Mouse (Mus musculus): Measurements from ENCODE around the gene Otub1. TPM values are rescaled to one million over a fixed set of nuclear protein-coding genes. Genes with fewer than 3 reads are reported as not detected.

The Otub1 gene
- polyA plus RNA-seq, 1 experiment from 2014 or later, result 240 TPM

- no peak overlapping the region for H3K27ac ChIP-seq (ENCODE audit: low read length)
- ATAC-seq, result peak; percentile 23; the same call in 1 of the 2 replicates
- peaks cover 22% of the 10 kb centered on the region for H3K36me3 ChIP-seq (ENCODE audit: control insufficient read depth, insufficient read depth, low read length)
- no peak overlapping the region for H3K4me2 ChIP-seq (ENCODE audit: low read length)
- no peak overlapping the region; the same call in 1 of the 2 replicates for H3K9ac ChIP-seq (ENCODE audit: low read depth, low read length)
- H3K4me1 ChIP-seq (ENCODE audit: control insufficient read depth, insufficient read depth, low read length), result no peaks in the 10 kb centered on the region; the same call in 1 of the 2 replicates
- H3K9me3 ChIP-seq (replicated peaks; ENCODE audit: control insufficient read depth, low read length, poor library complexity, severe bottlenecking), result no peaks in the 10 kb centered on the region
- 15% methylated on average over 17 of the region's 17 CpGs for WGBS
- peaks cover 6% of the 10 kb centered on the region for H3K27me3 ChIP-seq (ENCODE audit: control insufficient read depth, insufficient read depth, low read depth, low read length)
- H3K4me3 ChIP-seq (ENCODE audit: low read depth, low read length), result no peak overlapping the region
Measured at GRCm38 (mm10) chr19:7196741-7197270, 9.3 kb downstream of the Otub1 start.

- 0 out of 2 replicates have a peak, but pooled peaks have one; percentile 3 for ATAC-seq
- Histone ChIP-seq H3K27me3 (ENCODE audit: control insufficient read depth, insufficient read depth, low read depth, low read length) (peaks cover 6% of the 10 kb centered on the region), H3K4me2 (ENCODE audit: low read length) (no peak overlapping the region), H3K9me3 (replicated peaks; ENCODE audit: control insufficient read depth, low read length, poor library complexity, severe bottlenecking) (no peaks in the 10 kb centered on the region), H3K27ac (ENCODE audit: low read length) (no peak overlapping the region), H3K4me1 (ENCODE audit: control insufficient read depth, insufficient read depth, low read length) (no peaks in the 10 kb centered on the region; the same call in 1 of the 2 replicates), H3K9ac (ENCODE audit: low read depth, low read length) (no peak overlapping the region), H3K4me3 (ENCODE audit: low read depth, low read length) (no peak overlapping the region), H3K36me3 (ENCODE audit: control insufficient read depth, insufficient read depth, low read length) (peaks cover 19% of the 10 kb centered on the region)
- WGBS, result 13% methylated on average over 33 of the region's 33 CpGs
Measured at GRCm38 (mm10) chr19:7195900-7196728, 10.0 kb downstream of the Otub1 start.

DNA sequence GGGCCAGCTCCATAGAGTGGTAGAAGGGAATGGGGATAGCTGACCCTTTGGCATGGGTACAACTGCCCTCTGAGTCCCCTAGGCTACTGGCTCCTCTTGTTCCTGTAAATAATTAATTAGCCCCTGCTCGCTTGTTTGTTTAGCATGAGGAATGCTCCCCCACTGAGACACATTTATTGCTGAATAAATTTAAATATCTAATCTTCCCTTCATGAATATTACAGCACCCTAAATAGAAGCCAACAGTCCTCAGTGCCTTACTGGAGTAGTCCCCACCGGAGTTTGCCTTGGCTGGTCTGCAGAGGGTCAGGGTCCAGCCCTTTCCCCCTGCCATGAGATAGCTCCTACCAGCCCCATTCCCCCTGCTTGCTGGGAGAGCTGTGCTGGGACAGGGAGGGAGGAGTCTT is 13.6 kb downstream of the Otub1 start:
- H3K36me3 ChIP-seq (ENCODE audit: control insufficient read depth, insufficient read depth, low read length), result no peaks in the 10 kb centered on the region
- no peak overlapping the region for H3K4me2 ChIP-seq (ENCODE audit: low read length)
- 33% methylated on average over 2 of the region's 2 CpGs for WGBS
- no peaks in the 10 kb centered on the region for H3K9me3 ChIP-seq (replicated peaks; ENCODE audit: control insufficient read depth, low read length, poor library complexity, severe bottlenecking)
- H3K4me1 ChIP-seq (ENCODE audit: control insufficient read depth, insufficient read depth, low read length), result no peaks in the 10 kb centered on the region; the same call in 1 of the 2 replicates
- H3K27me3 ChIP-seq (ENCODE audit: control insufficient read depth, insufficient read depth, low read depth, low read length), result peaks cover 8% of the 10 kb centered on the region
- ATAC-seq, result no peak
- no peak overlapping the region for H3K4me3 ChIP-seq (ENCODE audit: low read depth, low read length)
- H3K9ac ChIP-seq (ENCODE audit: low read depth, low read length), result no peak overlapping the region
- H3K27ac ChIP-seq (ENCODE audit: low read length), result no peak overlapping the region

- Histone ChIP-seq H3K4me2 (ENCODE audit: low read length) (no peak overlapping the region), H3K36me3 (ENCODE audit: control insufficient read depth, insufficient read depth, low read length) (no peaks in the 10 kb centered on the region), H3K4me1 (ENCODE audit: control insufficient read depth, insufficient read depth, low read length) (no peaks in the 10 kb centered on the region; the same call in 1 of the 2 replicates), H3K27ac (ENCODE audit: low read length) (no peak overlapping the region), H3K9ac (ENCODE audit: low read depth, low read length) (no peak overlapping the region), H3K4me3 (ENCODE audit: low read depth, low read length) (no peak overlapping the region), H3K9me3 (replicated peaks; ENCODE audit: control insufficient read depth, low read length, poor library complexity, severe bottlenecking) (no peaks in the 10 kb centered on the region), H3K27me3 (ENCODE audit: control insufficient read depth, insufficient read depth, low read depth, low read length) (peaks cover 5% of the 10 kb centered on the region)
- WGBS, result 51% methylated on average over 6 of the region's 6 CpGs
- no peak for ATAC-seq
Measured at GRCm38 (mm10) chr19:7191639-7192038, 14.5 kb downstream of the Otub1 start.

DNA sequence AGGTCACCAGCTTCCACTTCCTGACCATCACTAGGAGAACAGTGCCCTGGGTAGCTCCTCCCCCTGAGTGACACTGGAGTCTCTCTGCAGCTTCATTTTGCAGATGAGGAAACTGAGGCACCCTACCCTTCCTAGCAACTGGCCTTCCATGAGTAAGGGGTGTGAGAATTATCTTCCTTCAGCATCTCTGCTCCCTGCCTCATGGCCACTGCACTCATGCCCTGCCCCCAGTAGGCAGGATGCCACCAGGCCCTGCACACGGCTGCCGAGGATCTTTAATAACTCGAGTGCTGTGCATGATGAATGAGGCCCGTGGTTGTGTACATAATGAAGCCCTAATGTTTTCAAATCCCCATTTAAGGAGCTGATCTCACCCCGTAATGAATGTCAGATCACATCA is 15.1 kb downstream of the Otub1 start:
- no peak overlapping the region for H3K4me3 ChIP-seq (ENCODE audit: low read depth, low read length)
- H3K4me2 ChIP-seq (ENCODE audit: low read length), result no peak overlapping the region
- no peaks in the 10 kb centered on the region for H3K9me3 ChIP-seq (replicated peaks; ENCODE audit: control insufficient read depth, low read length, poor library complexity, severe bottlenecking)
- no peak for ATAC-seq
- no peak overlapping the region for H3K9ac ChIP-seq (ENCODE audit: low read depth, low read length)
- H3K27me3 ChIP-seq (ENCODE audit: control insufficient read depth, insufficient read depth, low read depth, low read length), result peaks cover 3% of the 10 kb centered on the region; the same call in 1 of the 2 replicates
- H3K4me1 ChIP-seq (ENCODE audit: control insufficient read depth, insufficient read depth, low read length), result peaks cover 2% of the 10 kb centered on the region; the same call in 1 of the 2 replicates
- no peak overlapping the region for H3K27ac ChIP-seq (ENCODE audit: low read length)
- WGBS, result 49% methylated on average over 5 of the region's 5 CpGs
- H3K36me3 ChIP-seq (ENCODE audit: control insufficient read depth, insufficient read depth, low read length), result no peaks in the 10 kb centered on the region

DNA sequence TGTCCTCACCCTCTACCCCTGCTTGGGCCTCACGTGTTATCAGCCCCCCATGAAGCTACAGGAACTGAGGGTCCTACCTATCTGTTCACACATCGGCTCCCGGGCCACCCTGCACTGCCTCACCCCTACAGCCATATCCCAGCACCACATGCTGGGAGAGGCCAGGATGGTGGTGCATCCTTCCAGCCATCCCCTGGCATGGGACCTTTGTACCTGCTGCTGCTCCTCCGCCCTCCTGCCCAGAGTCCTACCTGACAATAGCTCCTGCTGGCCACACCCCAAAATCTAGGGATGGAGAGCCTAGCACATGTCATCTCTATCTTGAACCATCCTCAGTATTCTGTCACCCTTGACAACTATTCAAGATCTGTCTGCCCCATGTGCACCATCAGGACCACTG is 17.1 kb downstream of the Otub1 start:
- no peak for ATAC-seq
- WGBS, result 85% methylated on average over 4 of the region's 4 CpGs

DNA sequence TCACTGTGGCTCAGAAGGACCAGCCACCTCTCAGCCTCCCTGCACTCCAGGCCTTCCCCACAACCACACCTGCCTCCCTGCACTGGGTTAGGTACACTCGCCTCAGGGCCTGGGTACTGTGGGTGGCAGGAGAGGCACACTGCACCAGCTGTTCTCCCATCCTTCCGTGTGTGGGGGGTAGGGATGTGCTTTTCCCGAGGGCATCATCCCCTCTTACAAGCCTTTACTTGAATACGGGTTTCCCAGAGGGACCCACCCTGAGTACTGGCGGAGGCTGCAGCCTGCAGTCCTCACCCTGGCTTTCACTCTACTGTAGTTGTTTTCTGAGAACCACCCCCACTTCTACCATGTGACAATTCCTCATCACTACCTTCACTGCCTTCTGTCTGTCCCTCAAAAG is 19.0 kb downstream of the Otub1 start:
- Histone ChIP-seq H3K4me1 (ENCODE audit: control insufficient read depth, insufficient read depth, low read length) (peaks cover 14% of the 10 kb centered on the region), H3K4me2 (ENCODE audit: low read length) (no peak overlapping the region), H3K27ac (ENCODE audit: low read length) (no peak overlapping the region), H3K4me3 (ENCODE audit: low read depth, low read length) (no peak overlapping the region), H3K36me3 (ENCODE audit: control insufficient read depth, insufficient read depth, low read length) (no peaks in the 10 kb centered on the region), H3K27me3 (ENCODE audit: control insufficient read depth, insufficient read depth, low read depth, low read length) (peaks cover 5% of the 10 kb centered on the region; the same call in 1 of the 2 replicates), H3K9me3 (replicated peaks; ENCODE audit: control insufficient read depth, low read length, poor library complexity, severe bottlenecking) (no peaks in the 10 kb centered on the region), H3K9ac (ENCODE audit: low read depth, low read length) (no peak overlapping the region)
- 66% methylated on average over 5 of the region's 5 CpGs for WGBS
- ATAC-seq, result no peak

More for the DNA sequence above, 17.1 kb downstream of the Otub1 start:
- H3K27ac ChIP-seq (ENCODE audit: low read length), result no peak overlapping the region
- no peaks in the 10 kb centered on the region for H3K9me3 ChIP-seq (replicated peaks; ENCODE audit: control insufficient read depth, low read length, poor library complexity, severe bottlenecking)
- no peak overlapping the region for H3K4me2 ChIP-seq (ENCODE audit: low read length)
- peaks cover 5% of the 10 kb centered on the region; the same call in 1 of the 2 replicates for H3K27me3 ChIP-seq (ENCODE audit: control insufficient read depth, insufficient read depth, low read depth, low read length)
- H3K36me3 ChIP-seq (ENCODE audit: control insufficient read depth, insufficient read depth, low read length), result no peaks in the 10 kb centered on the region
- peaks cover 4% of the 10 kb centered on the region; the same call in 1 of the 2 replicates for H3K4me1 ChIP-seq (ENCODE audit: control insufficient read depth, insufficient read depth, low read length)
- H3K4me3 ChIP-seq (ENCODE audit: low read depth, low read length), result no peak overlapping the region
- no peak overlapping the region for H3K9ac ChIP-seq (ENCODE audit: low read depth, low read length)

GRCm38 (mm10) chr19:7185715-7186291 is 20.3 kb downstream of the Otub1 start:
- ATAC-seq, result no peak
- Histone ChIP-seq H3K36me3 (ENCODE audit: control insufficient read depth, insufficient read depth, low read length) (no peaks in the 10 kb centered on the region), H3K27ac (ENCODE audit: low read length) (no peak overlapping the region), H3K4me3 (ENCODE audit: low read depth, low read length) (no peak overlapping the region), H3K4me2 (ENCODE audit: low read length) (no peak overlapping the region), H3K9me3 (replicated peaks; ENCODE audit: control insufficient read depth, low read length, poor library complexity, severe bottlenecking) (no peaks in the 10 kb centered on the region), H3K27me3 (ENCODE audit: control insufficient read depth, insufficient read depth, low read depth, low read length) (peaks cover 5% of the 10 kb centered on the region; the same call in 1 of the 2 replicates), H3K4me1 (ENCODE audit: control insufficient read depth, insufficient read depth, low read length) (peaks cover 18% of the 10 kb centered on the region), H3K9ac (ENCODE audit: low read depth, low read length) (peak overlapping the region; percentile 44; the same call in 1 of the 2 replicates)
- 5% methylated on average over 18 of the region's 18 CpGs for WGBS

Data from midbrain, embryonic 16.5 days (tissue).